Mouse (Mus musculus) thymus, adult 18-20 months (tissue): ENCODE measurements at regions not wholly inside any gene's neighbourhood (a gene's known extent, or its start where the extent isn't known, plus 50 kb on each side); places are given as distances from the start of the nearest gene placed in this dataset.

Experiments
- DNase-seq, 2 experiments: peaks; one replicate each; pipeline ENCODE4 v3.0.0; 2022; ENCODE audit warnings: mixed read lengths in 2 of 2

DNA sequence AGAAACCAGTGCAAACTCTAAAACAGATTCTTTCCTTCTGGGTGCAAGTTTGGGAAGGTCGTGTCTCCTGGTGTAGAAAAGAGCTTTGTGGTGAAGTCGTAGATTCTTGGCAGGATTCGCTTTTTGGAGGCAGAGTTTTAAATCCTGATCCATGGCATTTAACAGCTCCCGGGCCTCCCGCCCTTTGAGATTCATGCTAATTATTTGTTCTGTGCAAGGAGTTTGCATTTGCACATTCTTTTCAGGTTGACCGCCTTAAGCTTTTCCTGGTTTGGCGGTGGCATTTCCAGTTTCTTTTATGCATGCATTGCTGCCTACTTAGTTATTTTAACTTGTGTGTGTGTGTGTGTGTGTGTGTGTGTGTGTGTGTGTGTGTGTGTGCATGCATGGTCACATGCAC lies 126.9 kb upstream of the A230072I06Rik start:
- DNase-seq: no peak

DNA sequence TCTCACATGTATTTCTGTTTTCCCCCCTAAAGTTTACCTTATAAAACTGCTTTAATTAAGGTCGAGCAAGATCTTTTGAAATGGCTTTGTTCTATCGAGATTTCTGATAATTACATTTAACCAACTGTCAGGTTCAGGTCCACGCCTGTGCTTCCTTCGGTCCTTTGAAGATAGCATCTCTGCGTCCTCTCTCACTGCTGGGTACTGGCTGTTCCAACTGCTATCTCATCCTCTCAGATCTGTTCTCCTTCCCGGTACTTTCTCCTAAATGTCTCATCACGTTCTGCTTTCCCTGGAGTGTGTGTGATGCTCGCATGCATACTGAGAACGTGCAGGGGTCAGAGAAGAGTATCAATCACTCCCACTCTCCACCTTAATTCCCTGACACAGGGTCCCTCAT lies 125.8 kb upstream of the A230072I06Rik start:
- no peak for DNase-seq

GRCm38 (mm10) chr8:12156893-12157292 lies 121.7 kb upstream of the A230072I06Rik start:
- DNase-seq: no peak

DNA sequence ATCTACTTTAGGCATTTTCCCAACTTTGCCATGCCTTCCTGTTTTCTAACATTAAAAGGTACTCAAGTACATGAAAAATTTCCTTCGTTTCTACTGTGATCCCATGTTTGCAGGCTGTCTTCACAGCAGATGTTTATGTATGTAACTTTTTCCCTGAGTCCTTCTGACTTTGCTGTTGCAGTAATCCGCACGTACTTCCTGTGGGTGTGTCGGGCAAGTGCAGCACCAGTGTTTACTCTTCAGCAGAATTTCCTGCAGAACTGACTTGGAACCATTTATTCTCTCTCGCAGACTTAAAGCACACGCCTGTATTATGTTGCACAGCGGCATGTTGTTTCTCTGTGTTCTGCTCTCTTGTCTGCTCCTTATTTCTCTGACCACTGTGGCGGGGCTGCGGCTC lies 120.4 kb upstream of the A230072I06Rik start:
- DNase-seq: no peak

- DNase-seq: no peak
Observed at GRCm38 (mm10) chr8:12162921-12163705, 115.5 kb upstream of the A230072I06Rik start.

GRCm38 (mm10) chr8:12165487-12166152 lies 113.0 kb upstream of the A230072I06Rik start:
- DNase-seq: no peak

DNA sequence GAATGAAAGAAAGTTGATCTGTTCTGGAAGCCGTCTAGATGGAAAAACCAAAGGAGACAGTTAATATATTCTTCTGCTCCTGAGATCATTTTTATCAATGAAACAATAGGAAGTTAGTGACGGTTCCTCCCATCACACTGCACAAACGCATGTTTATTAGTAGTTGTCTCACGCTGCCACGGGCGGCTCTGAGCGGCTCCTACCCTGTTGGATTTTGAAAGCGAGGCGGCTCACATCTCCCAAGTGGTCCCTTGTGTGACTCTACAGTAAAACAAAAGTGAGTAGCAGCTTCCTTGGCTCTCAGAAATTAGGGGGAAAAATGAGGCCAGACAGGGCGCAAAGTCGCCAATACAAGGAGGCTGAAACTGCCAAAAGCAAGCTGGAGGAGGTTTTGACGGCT lies 106.8 kb upstream of the A230072I06Rik start:
- no peak for DNase-seq

DNA sequence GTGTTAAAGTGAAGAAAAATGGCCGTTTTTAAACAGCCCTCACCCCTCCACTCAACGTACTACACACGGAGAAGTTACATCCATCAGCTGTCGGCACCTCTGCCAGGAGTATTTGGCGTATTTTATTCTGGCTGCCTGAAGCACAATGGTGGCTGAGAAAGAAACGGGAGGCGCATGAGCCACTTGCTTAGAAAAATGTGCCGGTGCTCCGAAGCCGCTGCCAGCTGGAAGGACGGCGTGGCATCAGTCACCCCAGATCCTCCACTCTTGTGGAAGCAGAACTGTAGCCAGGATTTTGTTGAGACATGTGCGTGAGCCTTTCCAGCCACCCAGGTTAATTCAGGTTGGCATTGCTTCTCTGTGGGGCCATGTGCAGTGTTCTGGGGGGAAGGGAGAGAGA lies 103.1 kb upstream of the A230072I06Rik start:
- no peak for DNase-seq

DNA sequence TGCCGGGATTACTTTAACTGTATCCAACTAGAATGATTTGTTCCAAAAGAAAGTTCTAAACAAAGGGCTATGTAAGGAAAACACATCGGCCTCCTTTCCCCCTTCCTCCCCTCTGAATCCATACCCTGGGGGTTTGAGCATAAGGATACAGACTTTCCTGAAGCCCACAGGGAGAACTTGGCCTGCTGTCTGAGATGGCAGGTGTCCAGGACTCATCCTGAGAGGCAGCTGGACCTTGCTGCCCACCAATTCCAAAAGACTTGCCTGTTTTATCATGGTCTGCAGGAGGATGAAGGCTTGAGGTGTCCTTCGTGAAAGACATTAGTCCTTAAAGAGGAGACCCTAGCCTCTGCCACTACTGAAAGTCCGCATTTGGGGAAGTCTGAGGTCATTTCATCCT lies 94.0 kb upstream of the A230072I06Rik start:
- DNase-seq: no peak

GRCm38 (mm10) chr8:12187366-12187765 lies 91.3 kb upstream of the A230072I06Rik start:
- no peak for DNase-seq

DNA sequence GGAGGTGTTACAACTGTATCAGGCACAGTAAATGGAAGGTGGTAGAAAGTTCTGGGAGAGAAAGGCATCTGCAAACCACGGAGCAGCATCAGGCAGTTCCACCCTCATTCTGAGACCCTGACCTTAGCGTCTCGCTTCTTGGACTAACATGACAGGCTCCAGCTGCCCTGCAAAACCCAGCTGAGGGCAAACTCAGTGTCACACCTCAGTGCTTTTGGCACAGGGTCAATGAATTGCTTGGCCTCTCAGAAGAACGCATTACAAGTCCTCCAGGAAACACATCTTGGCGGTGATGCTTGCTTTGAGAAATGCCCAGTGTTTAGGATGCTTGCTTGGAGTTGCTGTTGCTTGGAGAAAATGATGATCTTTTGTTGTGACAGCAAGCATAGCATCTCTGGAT lies 90.2 kb upstream of the A230072I06Rik start:
- DNase-seq: no peak

DNA sequence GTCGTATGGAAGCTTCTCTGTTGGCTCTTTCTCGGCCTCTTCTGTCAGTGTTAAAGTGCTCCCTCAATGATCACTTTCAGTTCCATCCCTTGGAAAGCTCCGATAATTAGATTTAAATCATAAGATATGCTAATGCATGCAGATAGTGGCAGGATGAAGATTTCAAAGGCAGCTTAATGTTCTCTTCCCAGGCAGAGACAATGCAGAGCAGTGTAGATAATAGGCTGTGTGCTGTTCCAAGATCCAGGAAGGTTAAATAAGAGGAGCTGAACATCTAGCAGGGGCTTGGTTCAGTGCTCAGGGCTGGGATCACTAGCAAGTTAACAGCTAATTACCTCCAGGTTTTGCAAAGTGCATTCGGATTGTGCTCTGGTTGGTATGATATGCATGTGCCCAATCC lies 89.7 kb upstream of the A230072I06Rik start:
- DNase-seq: no peak

DNA sequence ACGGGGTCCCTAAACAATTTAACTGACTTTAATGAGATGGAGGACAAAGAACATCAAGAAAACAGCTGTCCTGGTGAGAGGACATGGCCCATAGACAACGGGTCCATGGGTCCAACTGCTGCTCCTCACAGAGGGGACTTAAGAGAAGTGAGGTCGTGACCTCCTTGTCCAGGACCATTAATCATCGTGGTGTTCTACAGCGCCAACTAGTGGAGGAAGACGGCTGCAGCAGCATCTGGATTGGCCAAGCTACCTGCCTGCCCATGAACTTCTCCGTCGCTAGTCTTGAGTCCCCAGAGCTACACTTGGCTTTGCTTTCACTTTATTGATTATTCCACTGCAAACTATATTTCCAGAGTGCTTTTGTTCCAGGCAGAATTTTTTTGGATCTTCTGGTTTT lies 86.6 kb upstream of the A230072I06Rik start:
- no peak for DNase-seq

DNA sequence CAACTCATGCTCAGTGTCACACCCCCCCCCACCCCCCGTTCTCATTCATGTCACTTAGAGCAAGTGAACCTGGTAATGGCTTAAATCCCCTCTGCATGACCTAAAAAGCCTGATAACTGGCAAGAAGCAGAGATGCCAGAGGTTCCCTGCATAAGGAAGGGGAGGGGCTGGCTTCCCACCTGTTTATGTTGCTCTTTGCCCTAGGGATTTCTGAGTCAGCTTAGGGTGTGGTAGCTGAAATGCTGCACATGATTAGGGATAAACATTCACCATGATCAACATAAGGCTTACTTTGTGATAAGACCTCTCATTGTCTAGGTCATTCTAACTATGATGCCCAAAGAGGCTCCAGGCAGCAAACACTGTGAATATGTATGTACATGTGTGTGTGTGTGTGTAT lies 72.7 kb upstream of the A230072I06Rik start:
- no peak for DNase-seq

DNA sequence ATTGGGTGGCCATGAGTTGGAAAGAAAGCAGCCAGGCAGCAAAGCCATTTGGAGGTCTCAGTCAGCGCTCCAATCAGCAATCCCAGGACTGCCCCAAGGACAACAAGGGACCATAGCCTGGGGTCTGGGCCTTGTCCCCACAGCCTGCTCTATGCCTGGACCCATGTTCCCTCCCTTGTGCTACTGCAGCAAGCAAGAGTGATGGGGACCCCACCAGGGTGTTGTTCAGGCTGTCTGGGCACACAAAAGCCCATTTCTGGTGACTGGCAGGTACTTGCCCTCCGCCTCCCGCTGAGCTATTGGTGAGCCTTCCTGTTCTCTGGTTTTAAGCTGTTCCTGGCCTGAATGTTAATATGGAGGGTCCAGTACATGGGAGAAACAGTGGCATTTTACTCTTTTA lies 71.2 kb upstream of the A230072I06Rik start:
- DNase-seq: no peak

DNA sequence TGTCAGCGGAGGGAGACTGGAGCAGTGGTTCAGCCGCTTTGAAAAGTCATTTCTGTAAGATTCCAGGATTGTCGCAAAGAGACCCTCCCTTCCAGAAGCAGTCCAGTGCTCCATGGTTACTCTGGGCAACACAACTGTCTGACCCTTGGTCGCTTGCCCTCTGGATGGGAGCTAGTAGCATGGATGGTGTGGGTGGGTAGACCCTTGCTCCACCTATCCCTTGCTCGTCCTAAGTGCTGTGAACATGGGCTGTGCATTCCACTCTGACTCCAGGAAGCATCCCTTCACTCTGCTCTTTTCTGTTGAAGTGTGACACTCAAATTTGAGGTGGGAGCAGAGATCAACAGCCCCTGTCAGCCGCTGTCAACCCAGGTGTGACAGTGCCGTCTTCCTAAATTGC lies 64.8 kb upstream of the A230072I06Rik start:
- DNase-seq: no peak

DNA sequence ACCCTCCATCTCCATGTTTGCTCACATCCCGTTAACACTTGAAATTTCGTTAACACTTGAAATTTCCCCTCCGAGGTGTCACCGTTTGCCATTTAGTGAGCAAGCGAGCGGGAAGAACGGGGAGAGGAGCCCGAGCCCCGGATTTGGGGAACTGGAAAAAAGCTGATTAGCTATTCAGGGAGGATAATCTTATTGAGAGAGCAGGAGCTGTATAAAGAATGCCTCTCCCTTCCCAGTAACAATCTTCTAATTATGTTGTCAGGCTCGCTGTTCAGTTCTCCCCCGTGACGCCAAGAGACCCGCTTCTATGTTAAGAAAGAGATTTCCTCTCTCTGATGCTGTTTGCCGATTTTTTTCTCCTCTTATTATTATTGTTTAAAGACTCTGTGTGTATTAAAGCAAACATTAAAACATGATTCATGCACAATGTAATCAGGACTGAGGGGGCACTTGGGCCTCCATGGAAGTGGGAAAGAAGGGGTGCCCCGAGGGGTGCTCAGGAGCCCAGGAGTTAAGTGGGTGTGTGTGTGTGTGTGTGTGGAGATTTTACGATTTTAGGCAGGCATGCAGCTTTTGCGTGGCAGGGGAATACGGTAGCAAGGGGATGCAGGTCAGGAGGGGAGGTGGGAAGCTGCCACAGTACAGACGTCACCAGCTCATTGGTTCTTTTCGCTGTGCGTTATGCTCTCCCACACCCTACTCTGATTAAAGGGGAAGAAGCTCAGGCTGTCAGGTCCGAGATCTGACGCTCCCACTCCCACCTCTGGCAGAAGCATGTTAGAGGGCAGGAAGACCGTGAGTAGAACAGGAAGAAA lies 64.2 kb upstream of the A230072I06Rik start:
- DNase-seq: no peak

DNA sequence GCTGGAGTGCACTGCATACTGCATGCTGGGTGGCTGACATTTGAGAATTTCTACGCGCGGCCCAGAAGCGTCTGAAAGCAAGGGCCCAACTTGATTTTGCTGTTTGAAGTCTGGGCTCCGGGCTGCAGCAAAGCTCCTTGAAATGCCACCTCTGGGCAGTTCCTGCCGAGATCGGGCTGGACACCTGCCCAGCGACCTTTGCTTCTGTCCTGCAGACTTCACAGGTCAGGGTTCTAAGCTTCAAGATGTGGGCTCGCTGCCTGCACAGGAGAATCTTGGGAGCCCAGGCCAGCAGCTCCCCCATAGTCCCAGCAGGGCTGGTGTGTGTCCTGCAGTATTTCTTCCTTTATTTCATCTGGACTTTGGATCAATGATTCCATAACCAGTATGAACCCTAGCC lies 57.1 kb upstream of the A230072I06Rik start:
- no peak for DNase-seq

DNA sequence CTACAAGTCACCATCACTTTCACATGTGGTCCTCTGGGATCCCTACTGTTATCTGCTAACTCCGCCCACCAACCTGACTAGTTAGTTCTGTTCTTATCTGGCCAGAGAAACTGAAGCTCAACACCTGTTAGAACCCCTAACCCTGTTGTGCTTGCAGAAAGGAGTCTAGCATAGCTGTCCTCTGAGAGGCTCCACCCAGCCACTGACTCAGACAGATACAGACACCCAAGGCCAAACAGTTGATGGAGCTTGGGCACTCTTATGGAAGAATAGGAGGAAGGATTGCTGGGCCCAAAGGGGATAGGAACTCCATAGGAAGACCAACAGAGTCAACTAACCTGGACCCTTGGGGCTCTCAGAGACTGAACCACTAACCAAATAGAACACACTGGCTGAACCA lies 55.2 kb upstream of the A230072I06Rik start:
- no peak for DNase-seq
